Mouse (Mus musculus) cerebellum, adult 2 months (tissue): Measurements from ENCODE around the gene Mpzl3. TPM values are rescaled to one million over a fixed set of nuclear protein-coding genes. Genes with fewer than 3 reads are reported as not detected.
A peak's percentile ranks its signal among the peaks of the same experiment; 100 is the strongest.

ENCODE experiments used
- DNase-seq, 2 experiments: peaks; one replicate each; pipeline ENCODE4 v3.0.0; 2021
- H3K27ac ChIP-seq: fragments of 200-500 bp; 2 replicates; pipeline ENCODE4 v1.5.1; 2012; ENCODE audit warnings: low read length, control low read depth, inconsistent platforms; ENCODE audit not compliant: insufficient read depth
- H3K27me3 ChIP-seq: fragments of 200-500 bp; 2 replicates; pipeline ENCODE4 v1.6.1; 2012; ENCODE audit warnings: inconsistent platforms, mild to moderate bottlenecking, low read length, moderate library complexity; ENCODE audit not compliant: control insufficient read depth, insufficient read depth
- H3K4me1 ChIP-seq: fragments of 200-500 bp; 2 replicates; pipeline ENCODE4 v1.6.1; 2011; ENCODE audit warnings: low read length; ENCODE audit not compliant: control insufficient read depth, insufficient read depth
- H3K4me3 ChIP-seq: fragments of 200-500 bp; replicated peaks from 2 replicates; pipeline ENCODE3; 2011; ENCODE audit warnings: mild to moderate bottlenecking, low read depth, low read length, control low read depth; ENCODE audit not compliant: insufficient read depth
- CTCF ChIP-seq: fragments of 200-500 bp; IDR thresholded peaks from 2 replicates; pipeline ENCODE4 v1.5.1; 2011; ENCODE audit warnings: low read depth, mild to moderate bottlenecking, control low read depth, low read length, moderate library complexity, borderline replicate concordance; ENCODE audit not compliant: insufficient read depth
- POLR2A ChIP-seq: fragments of 200-500 bp; IDR thresholded peaks from 2 replicates; pipeline ENCODE4 v1.6.1; 2011; ENCODE audit warnings: low read length, control low read depth, borderline replicate concordance; ENCODE audit not compliant: insufficient read depth
- WGBS: fragments of 180-500 bp; shearing (Covaris S2); methylation state at CpG from one replicate; pipeline ENCODE4 v1.1.7; 2018; 5-methylcytosine and 5-hydroxymethylcytosine counted together
- polyA plus RNA-seq: library from polyadenylated mRNA; depleted of rRNA; stranded (reverse); fragments of >200 nt; gene quantifications from 2 replicates; pipeline ENCODE4 v1.2.3, GENCODE M21; 2012

Mpzl3 gene
- polyA plus RNA-seq, 1 experiment = 7.4 TPM

DNA sequence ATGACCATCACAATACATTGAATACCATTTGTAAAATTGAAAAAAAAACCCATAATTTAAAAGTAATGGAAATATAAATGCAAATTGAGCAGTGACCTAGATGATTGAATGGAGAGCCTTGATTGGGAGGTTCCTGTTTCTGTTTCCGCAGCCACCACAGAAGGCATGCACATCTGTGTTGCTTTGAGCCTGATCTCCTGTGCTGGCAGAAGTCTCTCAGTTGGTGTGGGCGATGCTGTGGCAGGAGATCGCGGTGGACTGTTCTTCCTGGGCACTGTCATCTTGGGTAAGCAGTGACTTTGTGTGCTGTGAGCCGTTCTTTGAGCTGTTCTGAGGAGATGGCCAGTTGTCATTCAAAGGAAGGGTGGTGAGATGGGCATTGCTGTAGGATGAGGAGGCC is 24.0 kb downstream of the Mpzl3 start, which contains the start of gene Jaml:
TSS of gene Jaml (plus strand) at position 173 of the 400 bp plus-strand sequence.
- TF ChIP-seq POLR2A (no peak), CTCF (no peak)
- DNase-seq = no peak
- peaks cover 8% of the 10 kb centered on the region for H3K4me1 ChIP-seq
- no peak within 1 kb of the TSS for H3K4me3 ChIP-seq
- no peak within 1 kb of the TSS for H3K27ac ChIP-seq
- no peaks in the 10 kb centered on the region; the same call in 1 of the 2 replicates for H3K27me3 ChIP-seq
- 85% methylated on average over 5 of the region's 5 CpGs for WGBS

DNA sequence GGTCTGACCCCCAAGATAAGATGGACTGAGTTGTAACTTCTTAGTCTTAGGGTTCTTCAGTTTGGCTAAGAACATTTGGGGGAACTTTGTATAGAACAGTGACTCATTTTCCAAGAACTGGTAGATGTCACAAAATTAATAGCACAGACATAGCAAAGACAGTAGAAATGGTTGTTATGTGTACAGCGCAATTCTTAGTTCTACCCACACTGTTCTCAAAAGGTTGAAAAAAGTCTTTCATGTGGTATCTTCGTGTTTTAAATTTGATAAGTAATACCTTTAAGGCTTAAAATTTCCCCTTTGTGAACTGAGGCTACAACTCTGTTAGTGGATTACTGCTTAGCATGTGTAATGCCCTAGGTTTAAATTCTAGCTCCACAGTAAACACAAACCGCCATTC is 28.1 kb downstream of the Mpzl3 start:
- no peaks in the 10 kb centered on the region for H3K27me3 ChIP-seq
- H3K27ac ChIP-seq = no peak overlapping the region
- no peak overlapping the region for H3K4me3 ChIP-seq
- H3K4me1 ChIP-seq = peaks cover 41% of the 10 kb centered on the region
- WGBS = 92% methylated on average over 3 of the region's 3 CpGs
- TF ChIP-seq CTCF = no peak
- no peak for DNase-seq

DNA sequence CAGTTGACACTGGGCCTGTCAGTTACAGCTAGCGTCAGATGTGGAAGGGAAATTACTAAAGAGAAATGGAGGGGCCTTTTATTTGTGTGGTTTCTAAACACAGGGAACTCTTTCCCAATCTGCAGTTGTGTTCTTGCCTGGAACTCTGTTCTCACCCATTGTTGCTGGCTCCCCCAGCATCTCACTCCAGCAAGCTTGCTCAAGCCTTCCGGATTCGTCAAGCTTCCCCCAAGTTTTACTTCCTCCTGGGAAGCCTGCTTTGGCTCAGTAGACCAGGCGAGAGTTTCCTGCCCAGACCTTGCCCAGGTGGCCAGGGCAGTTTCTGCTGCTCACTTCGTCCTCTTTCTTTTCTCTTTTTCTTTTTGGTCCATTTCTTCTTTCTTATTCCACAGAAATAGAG is 29.6 kb downstream of the Mpzl3 start:
- Histone ChIP-seq H3K27me3 (no peaks in the 10 kb centered on the region), H3K27ac (peak overlapping the region; percentile 94), H3K4me1 (peaks cover 44% of the 10 kb centered on the region), H3K4me3 (no peak overlapping the region)
- TF ChIP-seq CTCF (no peak), POLR2A (no peak)
- 43% methylated on average over 5 of the region's 5 CpGs for WGBS
- DNase-seq = no peak

DNA sequence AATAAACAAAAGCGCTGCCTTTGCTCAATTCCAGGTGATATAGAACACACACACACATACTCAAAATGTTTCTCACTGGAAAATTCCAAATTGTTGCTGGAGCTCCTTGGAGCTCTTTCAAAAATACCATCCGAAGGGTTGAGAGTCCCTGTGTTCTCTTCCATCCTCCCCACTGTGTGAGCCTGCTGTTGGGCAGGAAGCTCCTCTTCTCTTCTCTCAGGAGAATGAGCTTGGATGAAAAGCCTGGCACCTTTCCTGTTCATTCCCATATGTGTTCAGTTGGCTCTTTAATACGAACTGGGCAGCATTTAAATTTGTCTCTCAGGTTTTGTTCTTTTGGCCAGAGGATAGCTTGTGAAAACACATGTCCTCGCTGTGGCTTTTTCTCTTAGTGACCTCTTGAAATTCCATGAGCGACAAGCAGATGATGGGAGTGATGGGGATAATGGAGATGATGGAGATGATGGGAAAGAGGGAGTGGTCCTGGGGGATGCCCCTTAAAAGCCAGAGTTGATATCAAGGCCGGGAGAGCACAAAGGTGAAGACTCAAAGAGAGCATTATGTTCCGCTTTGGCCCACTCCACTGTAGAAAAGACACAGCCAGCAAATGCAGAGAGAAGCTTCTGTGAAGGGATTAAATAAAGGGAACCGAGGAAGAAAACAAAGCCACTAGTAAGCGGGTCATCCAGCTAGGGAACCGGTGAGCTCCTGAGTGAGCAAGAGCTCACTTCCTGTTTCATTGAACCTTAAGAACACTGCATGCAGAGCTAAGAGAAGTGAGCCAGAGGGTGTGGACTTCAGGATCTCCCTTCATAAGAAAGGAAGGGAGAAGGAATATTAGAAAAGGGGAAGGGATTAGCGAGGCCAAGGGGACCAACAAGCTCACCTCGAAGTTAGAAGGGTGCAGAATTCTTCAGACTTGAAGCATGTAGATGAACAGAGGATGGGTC is 31.0 kb downstream of the Mpzl3 start:
- 17% methylated on average over 12 of the region's 12 CpGs for WGBS
- Histone ChIP-seq H3K4me3 (no peak overlapping the region), H3K27ac (peak overlapping the region; percentile 94), H3K27me3 (no peaks in the 10 kb centered on the region), H3K4me1 (peaks cover 44% of the 10 kb centered on the region)
- DNase-seq = peak; percentile 82 to 98
- TF ChIP-seq CTCF = no peak
- TF ChIP-seq POLR2A = peak; percentile 41; the same call in 1 of the 2 replicates

DNA sequence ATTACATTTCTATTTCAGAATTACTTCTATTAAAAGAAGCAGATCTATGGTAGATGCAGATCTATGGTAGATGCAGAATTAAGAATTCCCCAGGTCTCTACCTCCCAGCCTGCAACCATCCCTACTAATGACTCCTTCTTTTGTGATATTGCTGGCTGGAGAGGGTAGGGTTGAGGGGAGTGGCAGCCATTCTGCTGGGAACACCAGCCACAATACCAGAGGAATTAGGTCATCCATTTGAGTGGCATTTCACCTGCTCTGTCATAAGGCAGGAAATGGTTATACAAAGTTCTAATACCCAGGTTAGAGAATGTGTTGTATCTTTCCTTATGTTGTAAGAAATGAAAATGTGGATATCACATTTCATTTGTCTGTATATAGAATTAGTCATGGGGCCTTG is 33.1 kb downstream of the Mpzl3 start:
- H3K27ac ChIP-seq = peak overlapping the region; percentile 89; the same call in 1 of the 2 replicates
- H3K4me1 ChIP-seq = peaks cover 44% of the 10 kb centered on the region
- no peak for DNase-seq
- H3K4me3 ChIP-seq = no peak overlapping the region
- TF ChIP-seq CTCF (no peak), POLR2A (no peak)
- H3K27me3 ChIP-seq = no peaks in the 10 kb centered on the region

DNA sequence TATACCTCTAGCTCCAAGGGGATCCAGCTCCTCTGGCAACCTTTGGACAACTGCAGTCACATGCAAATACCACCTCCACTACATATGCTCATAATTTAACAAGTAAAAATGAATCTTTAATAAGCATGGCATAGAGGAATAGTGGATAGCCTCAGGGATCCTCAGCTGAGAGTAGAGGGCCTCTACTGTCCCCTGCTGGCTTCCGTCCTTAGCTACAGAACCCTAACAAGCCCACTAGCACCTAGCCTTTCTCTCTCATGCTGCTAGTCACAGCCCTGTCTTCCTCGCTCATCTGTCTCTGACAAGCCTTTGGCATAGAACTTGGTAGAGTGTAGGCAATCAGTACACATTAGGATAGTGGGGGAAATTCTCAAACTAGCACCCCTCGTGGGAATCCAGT is 35.8 kb downstream of the Mpzl3 start:
- H3K27ac ChIP-seq = peak overlapping the region; percentile 23; the same call in 1 of the 2 replicates
- H3K4me3 ChIP-seq = no peak overlapping the region
- TF ChIP-seq POLR2A = no peak
- TF ChIP-seq CTCF = peak; percentile 33; the same call in 1 of the 2 replicates
- peaks cover 25% of the 10 kb centered on the region for H3K4me1 ChIP-seq
- no peak for DNase-seq
- WGBS = 80% methylated on average over 3 of the region's 3 CpGs
- H3K27me3 ChIP-seq = no peaks in the 10 kb centered on the region

DNA sequence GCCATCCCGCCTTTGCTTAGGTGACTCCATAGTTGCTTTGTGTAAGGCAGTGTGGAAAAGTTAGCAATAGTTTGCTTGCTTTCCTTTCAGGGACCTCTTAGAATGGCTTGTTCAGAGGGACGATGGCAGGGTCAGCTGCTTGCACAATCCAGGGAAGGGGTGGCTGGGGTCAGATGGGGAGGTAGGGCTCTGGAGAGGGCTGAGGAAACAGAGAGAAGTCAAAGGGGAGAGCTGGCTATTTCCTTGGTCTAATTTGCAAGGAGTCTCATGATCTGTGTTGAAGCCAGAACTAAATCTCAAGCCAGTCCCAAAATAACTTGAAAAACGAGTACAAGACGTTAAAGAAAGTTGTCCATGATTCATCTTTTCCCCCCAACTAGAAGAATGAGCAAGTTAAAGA is 37.7 kb downstream of the Mpzl3 start:
- no peak for TF ChIP-seq POLR2A
- no peak for TF ChIP-seq CTCF
- DNase-seq = no peak
- Histone ChIP-seq H3K27ac (no peak overlapping the region), H3K4me1 (peaks cover 10% of the 10 kb centered on the region; the same call in 1 of the 2 replicates), H3K4me3 (no peak overlapping the region), H3K27me3 (no peaks in the 10 kb centered on the region)
- WGBS = 81% methylated on average over 4 of the region's 4 CpGs
